Mouse (Mus musculus) myocyte (in vitro differentiated cells): ENCODE measurements at regions not wholly inside any gene's neighbourhood (a gene's known extent, or its start where the extent isn't known, plus 50 kb on each side); places are given as distances from the start of the nearest gene placed in this dataset.

Experiments used
- CEBPB ChIP-seq: IDR thresholded peaks from 2 replicates; pipeline ENCODE4 v1.6.1; 2011; ENCODE audit warnings: mild to moderate bottlenecking, moderate library complexity; ENCODE audit not compliant: poor library complexity, insufficient read depth, severe bottlenecking
- MAX ChIP-seq: IDR thresholded peaks from one replicate; pipeline ENCODE4 v1.6.1; 2011; ENCODE audit warnings: low read depth, mild to moderate bottlenecking, control low read depth
- MYOG ChIP-seq, 3 experiments: IDR thresholded peaks; one replicate each; pipeline ENCODE4 v1.6.1; 2011; ENCODE audit warnings: control low read depth in 2 of 3, low read depth in 2 of 3, mild to moderate bottlenecking in 2 of 3; ENCODE audit not compliant: insufficient read length in 2 of 3, control insufficient read depth in 1 of 3, insufficient read depth in 1 of 3
- POLR2A ChIP-seq: IDR thresholded peaks from one replicate; pipeline ENCODE4 v1.6.1; 2011; ENCODE audit warnings: low read depth, mild to moderate bottlenecking, control low read depth, moderate library complexity; ENCODE audit not compliant: insufficient read length
- TCF3 ChIP-seq: IDR thresholded peaks from one replicate; pipeline ENCODE4 v1.6.1; 2011; ENCODE audit warnings: low read depth, control low read depth; ENCODE audit not compliant: insufficient read length
- USF1 ChIP-seq: IDR thresholded peaks from one replicate; pipeline ENCODE4 v1.6.1; 2011; ENCODE audit warnings: low read depth, mild to moderate bottlenecking, control low read depth, moderate library complexity

DNA sequence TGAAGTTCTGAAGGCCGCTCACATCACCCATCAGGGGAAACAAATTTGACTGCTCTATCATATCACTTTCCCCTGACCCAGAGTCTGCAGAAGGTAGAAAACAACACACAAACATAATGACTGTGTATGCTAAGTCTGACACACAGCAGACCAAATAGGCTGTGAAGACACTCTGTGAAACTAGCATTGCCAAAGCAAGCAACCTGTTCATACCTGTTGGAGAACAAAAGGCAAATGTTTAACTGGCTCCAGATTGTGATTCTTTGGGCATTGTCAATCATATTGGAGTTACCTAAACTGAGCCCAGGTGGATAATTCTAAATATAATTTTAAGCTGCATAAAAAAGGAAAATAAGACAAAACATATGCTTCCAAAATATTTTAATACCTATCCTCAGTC is 407.4 kb upstream of the Pik3r1 start:
- no peak for TF ChIP-seq CEBPB
- no peak for TF ChIP-seq USF1
- no peak for TF ChIP-seq POLR2A
- TF ChIP-seq MYOG (IDR thresholded peaks at IDR 0.05; ENCODE audit: control insufficient read depth in 1 of 3, insufficient read depth in 1 of 3, insufficient read length in 2 of 3, low read depth in 2 of 3) = no peak
- TF ChIP-seq MAX = no peak
- TF ChIP-seq TCF3 = no peak
